19 mouse cellular contexts compared by ENCODE assay signal in genomic region chr9:63991193-63991592, GRCm38 (mm10). TPM values are rescaled to one million over a fixed set of nuclear protein-coding genes. Genes with fewer than 3 reads are reported as not detected.
A peak's percentile ranks its signal among the peaks of the same experiment; 100 is the strongest.
DNase-seq lines count a peak whose midpoint lies in the region; ATAC-seq and TF ChIP-seq lines count a peak whose summit lies in the region.
"Had no signal": no experiment of that assay in that cellular context is flagged by ENCODE, and none has a peak within 500 bp of the region (broad histone marks: within the 10 kb centered on the region; RNA-seq: fewer than 3 reads in every experiment).

No protein-coding gene starts in this region.

- peak overlapping the region; percentile 17; the same call in 1 of the 2 replicates for H3K27ac ChIP-seq in heart, embryonic 13.5 days (replicated peaks)
- H3K27ac ChIP-seq in kidney, embryonic 16.5 days (ENCODE audit: low read length), result no peak overlapping the region
- peak overlapping the region; percentile 71; the same call in 1 of the 2 replicates for H3K27ac ChIP-seq in stomach, embryonic 16.5 days (ENCODE audit: low read length)
- H3K27ac ChIP-seq in stomach, postnatal 0 days (replicated peaks), result no peak overlapping the region
- H3K27ac ChIP-seq in neural tube, embryonic 15.5 days (replicated peaks), result no peak overlapping the region
- H3K27ac ChIP-seq: embryonic facial prominence, embryonic 10.5 days; forebrain, embryonic 13.5 days; hindbrain, embryonic 13.5 days; hindbrain, postnatal 0 days had no signal

- H3K4me2 ChIP-seq in heart, embryonic 13.5 days, result no peak overlapping the region
- no peak overlapping the region for H3K4me2 ChIP-seq in kidney, embryonic 16.5 days (replicated peaks; ENCODE audit: low read depth, low read length)
- no peak overlapping the region for H3K4me2 ChIP-seq in stomach, embryonic 16.5 days (ENCODE audit: low read depth, low read length)
- no peak overlapping the region for H3K4me2 ChIP-seq in stomach, postnatal 0 days (replicated peaks; ENCODE audit: low read depth)
- H3K4me2 ChIP-seq in neural tube, embryonic 15.5 days, result no peak overlapping the region
- H3K4me2 ChIP-seq: forebrain, embryonic 13.5 days; heart, embryonic 11.5 days; hindbrain, embryonic 13.5 days had no signal

- no peak for TF ChIP-seq CTCF in stomach, postnatal 0 days (IDR thresholded peaks at IDR 0.05; ENCODE audit: low read depth)

- TF ChIP-seq EP300 in stomach, postnatal 0 days (optimal IDR thresholded peaks at IDR 0.05), result no peak

- 73% methylated on average over 4 of the region's 4 CpGs for whole genome bisulfite sequencing in heart, embryonic 13.5 days
- 74% methylated on average over 4 of the region's 4 CpGs for WGBS in kidney, embryonic 16.5 days
- 72% methylated on average over 4 of the region's 4 CpGs for WGBS in stomach, embryonic 16.5 days
- WGBS in stomach, postnatal 0 days, result 71% methylated on average over 4 of the region's 4 CpGs
- 81% methylated on average over 4 of the region's 4 CpGs for WGBS in neural tube, embryonic 15.5 days

- no peak overlapping the region for H3K9ac ChIP-seq in heart, embryonic 13.5 days
- H3K9ac ChIP-seq in kidney, embryonic 16.5 days (replicated peaks; ENCODE audit: low read length), result no peak overlapping the region
- no peak overlapping the region for H3K9ac ChIP-seq in stomach, embryonic 16.5 days (ENCODE audit: low read length)
- H3K9ac ChIP-seq in stomach, postnatal 0 days (ENCODE audit: low read length), result no peak overlapping the region
- no peak overlapping the region for H3K9ac ChIP-seq in neural tube, embryonic 15.5 days (replicated peaks)
- H3K9ac ChIP-seq: forebrain, embryonic 13.5 days; hindbrain, embryonic 13.5 days had no signal

- no peaks in the 10 kb centered on the region for H3K9me3 ChIP-seq in heart, embryonic 13.5 days
- no peaks in the 10 kb centered on the region for H3K9me3 ChIP-seq in kidney, embryonic 16.5 days (ENCODE audit: low read length)
- H3K9me3 ChIP-seq in stomach, embryonic 16.5 days (replicated peaks; ENCODE audit: control insufficient read depth, low read length), result no peaks in the 10 kb centered on the region
- H3K9me3 ChIP-seq in stomach, postnatal 0 days (ENCODE audit: control insufficient read depth, low read length), result no peaks in the 10 kb centered on the region
- no peaks in the 10 kb centered on the region for H3K9me3 ChIP-seq in neural tube, embryonic 15.5 days (replicated peaks)
- H3K9me3 ChIP-seq: embryonic facial prominence, embryonic 10.5 days; forebrain, embryonic 13.5 days; hindbrain, embryonic 13.5 days had no signal

- no peaks in the 10 kb centered on the region for H3K27me3 ChIP-seq in heart, embryonic 13.5 days (replicated peaks)
- H3K27me3 ChIP-seq in kidney, embryonic 16.5 days (ENCODE audit: insufficient read depth, low read length), result no peaks in the 10 kb centered on the region
- no peaks in the 10 kb centered on the region for H3K27me3 ChIP-seq in stomach, embryonic 16.5 days (ENCODE audit: control insufficient read depth, insufficient read depth, low read length)
- no peaks in the 10 kb centered on the region for H3K27me3 ChIP-seq in stomach, postnatal 0 days (ENCODE audit: control insufficient read depth, insufficient read depth, low read length)
- H3K27me3 ChIP-seq in neural tube, embryonic 15.5 days (replicated peaks), result no peaks in the 10 kb centered on the region
- H3K27me3 ChIP-seq: forebrain, embryonic 13.5 days; hindbrain, embryonic 13.5 days had no signal

- H3K4me3 ChIP-seq in heart, embryonic 13.5 days, result no peak overlapping the region
- no peak overlapping the region for H3K4me3 ChIP-seq in kidney, embryonic 16.5 days (ENCODE audit: low read length)
- H3K4me3 ChIP-seq in stomach, embryonic 16.5 days (replicated peaks; ENCODE audit: low read length), result no peak overlapping the region
- H3K4me3 ChIP-seq in stomach, postnatal 0 days (ENCODE audit: low read depth, low read length), result no peak overlapping the region
- H3K4me3 ChIP-seq in neural tube, embryonic 15.5 days (replicated peaks), result no peak overlapping the region
- H3K4me3 ChIP-seq: embryonic facial prominence, embryonic 10.5 days; forebrain, embryonic 13.5 days; hindbrain, embryonic 13.5 days had no signal

- no peak for DNase-seq in heart, adult 8-10 months (ENCODE audit: low spot score)
- DNase-seq in kidney, postnatal 10 days, result no peak
- DNase-seq in stomach, postnatal 0 days (ENCODE audit: low spot score), result no peak
- DNase-seq: adrenal gland, postnatal 10 days; cerebellum, adult 11-12 months; cerebellum, adult 9-10 months; cerebellum, postnatal 25 days; gastrocnemius, postnatal 36 days; heart, adult 11 months; heart, postnatal 10 days had no signal

- H3K36me3 ChIP-seq in heart, embryonic 13.5 days, result peaks cover 79% of the 10 kb centered on the region
- peaks cover 7% of the 10 kb centered on the region for H3K36me3 ChIP-seq in kidney, embryonic 16.5 days (ENCODE audit: insufficient read depth, low read length)
- H3K36me3 ChIP-seq in stomach, embryonic 16.5 days (ENCODE audit: control insufficient read depth, insufficient read depth, low read length), result no peaks in the 10 kb centered on the region
- H3K36me3 ChIP-seq in stomach, postnatal 0 days (ENCODE audit: control insufficient read depth, insufficient read depth, low read length), result no peaks in the 10 kb centered on the region; the same call in 1 of the 2 replicates
- no peaks in the 10 kb centered on the region for H3K36me3 ChIP-seq in neural tube, embryonic 15.5 days
- H3K36me3 ChIP-seq: hindbrain, embryonic 13.5 days had no signal

- no peak for ATAC-seq in heart, embryonic 13.5 days (ENCODE audit: extremely low read depth, insufficient number of reproducible peaks, low FRiP score, low TSS enrichment)
- 0 out of 2 replicates have a peak, but pooled peaks have one; percentile 8 for ATAC-seq in kidney, embryonic 16.5 days (ENCODE audit: low FRiP score, low TSS enrichment)
- no peak for ATAC-seq in stomach, embryonic 16.5 days (ENCODE audit: insufficient read depth, low FRiP score)
- ATAC-seq in stomach, postnatal 0 days (ENCODE audit: low FRiP score, low TSS enrichment), result no peak
- ATAC-seq in neural tube, embryonic 15.5 days (ENCODE audit: low FRiP score), result no peak
- ATAC-seq: forebrain, embryonic 13.5 days; hindbrain, postnatal 0 days had no signal

- H3K4me1 ChIP-seq in heart, embryonic 13.5 days, result peaks cover 82% of the 10 kb centered on the region
- H3K4me1 ChIP-seq in kidney, embryonic 16.5 days (ENCODE audit: insufficient read depth, low read length), result peaks cover 28% of the 10 kb centered on the region
- H3K4me1 ChIP-seq in stomach, embryonic 16.5 days (ENCODE audit: control insufficient read depth, insufficient read depth, low read length), result peaks cover 22% of the 10 kb centered on the region
- H3K4me1 ChIP-seq in stomach, postnatal 0 days (replicated peaks; ENCODE audit: control insufficient read depth, insufficient read depth), result 0 out of 2 replicates have a peak, but pooled peaks cover 6% of the 10 kb centered on the region
- H3K4me1 ChIP-seq in neural tube, embryonic 15.5 days, result 0 out of 2 replicates have a peak, but pooled peaks cover 5% of the 10 kb centered on the region
- H3K4me1 ChIP-seq: forebrain, embryonic 13.5 days had no signal

RNA-seq across cellular contexts. Expression of gene Smad6, which starts 30.7 kb away (rescaled TPM):
- polyA plus RNA-seq in heart, embryonic 13.5 days (2015; fragmentation: Nextera tagmentation; extraction: Ambion mirVana), result 18.5 and 19.3 TPM in 2 replicates
- 10 to 100 TPM; 10.9 to 16.5 (median 11.9) TPM for total RNA-seq in heart, adult 8-10 months (2022)
- polyA plus RNA-seq in kidney, embryonic 16.5 days (2015; fragmentation: Nextera tagmentation; extraction: Ambion mirVana), result 8.1 and 8.4 TPM in 2 replicates
- polyA plus RNA-seq in stomach, embryonic 16.5 days (2015; fragmentation: Nextera tagmentation; extraction: Ambion mirVana), result 3.0 and 3.3 TPM in 2 replicates
- 6.0 and 7.3 TPM in 2 replicates for polyA plus RNA-seq in stomach, postnatal 0 days (2015; fragmentation: Nextera tagmentation; extraction: Ambion mirVana)
- polyA plus RNA-seq in neural tube, embryonic 15.5 days (2015; fragmentation: Nextera tagmentation; extraction: Ambion mirVana), result 1.8 and 3.0 TPM in 2 replicates

Comparison
In these comparisons a context has a peak if more than half of its experiments do, and no peak if none do; other contexts are left out.
1. H3K27ac ChIP-seq: peak in heart, embryonic 13.5 days (single experiment) and stomach, embryonic 16.5 days (single experiment); none in kidney, embryonic 16.5 days (single experiment), stomach, postnatal 0 days (single experiment) and neural tube, embryonic 15.5 days (single experiment).